Mouse (Mus musculus) midbrain, embryonic 16.5 days (tissue): ENCODE measurements around the gene Cuzd1. TPM values are rescaled to one million over a fixed set of nuclear protein-coding genes. Genes with fewer than 3 reads are reported as not detected.

ENCODE experiments used
- ATAC-seq: fragments of 200-750 bp; cut with Nextera tagmentation; 2 replicates; pipeline ENCODE4 v1.8.0; 2017; ENCODE audit warnings: moderate TSS enrichment
- H3K27ac ChIP-seq: fragments of 300-500 bp; sonication (generic); 2 replicates; pipeline ENCODE4 v1.5.1; 2014; ENCODE audit warnings: mild to moderate bottlenecking, low read length, mixed read lengths
- H3K27me3 ChIP-seq: fragments of 300-500 bp; sonication (generic); 2 replicates; pipeline ENCODE4 v1.6.1; 2014; ENCODE audit warnings: low read depth, low read length, mixed read lengths; ENCODE audit not compliant: control insufficient read depth, insufficient read depth
- H3K36me3 ChIP-seq: fragments of 300-500 bp; sonication (generic); 2 replicates; pipeline ENCODE4 v1.6.1; 2014; ENCODE audit warnings: mild to moderate bottlenecking, low read length, moderate library complexity, mixed read lengths; ENCODE audit not compliant: control insufficient read depth, insufficient read depth
- H3K4me1 ChIP-seq: fragments of 300-500 bp; sonication (generic); 2 replicates; pipeline ENCODE4 v1.6.1; 2014; ENCODE audit warnings: mild to moderate bottlenecking, low read length, mixed read lengths; ENCODE audit not compliant: control insufficient read depth, insufficient read depth
- H3K4me2 ChIP-seq: fragments of 300-500 bp; sonication (generic); 2 replicates; pipeline ENCODE4 v1.6.1; 2014; ENCODE audit warnings: mild to moderate bottlenecking, low read length, mixed read lengths
- H3K4me3 ChIP-seq: fragments of 300-500 bp; sonication (generic); 2 replicates; pipeline ENCODE4 v1.5.1; 2014; ENCODE audit warnings: low read depth, mild to moderate bottlenecking, low read length, moderate library complexity, mixed read lengths
- H3K9ac ChIP-seq: fragments of 300-500 bp; sonication (generic); 2 replicates; pipeline ENCODE4 v1.6.1; 2014; ENCODE audit warnings: low read depth, low read length, mixed read lengths
- H3K9me3 ChIP-seq: fragments of 300-500 bp; sonication (generic); replicated peaks from 2 replicates; pipeline ENCODE4 v1.6.1; 2014; ENCODE audit warnings: mild to moderate bottlenecking, low read length, mixed read lengths; ENCODE audit not compliant: control insufficient read depth, poor library complexity, severe bottlenecking
- WGBS: fragments of 180-500 bp; shearing (Covaris S2); extraction: QIAGEN DNeasy Blood & Tissue Kit; methylation state at CpG from one replicate; pipeline ENCODE4 v1.1.7; 2014; 5-methylcytosine and 5-hydroxymethylcytosine counted together
- polyA plus RNA-seq: library from polyadenylated mRNA; unstranded; fragments of >200 nt; fragmentation: Nextera tagmentation; extraction: Ambion mirVana; gene quantifications from 2 replicates; pipeline ENCODE4 v1.2.1, GENCODE M21; 2015

Gene Cuzd1
- polyA plus RNA-seq, 1 experiment from 2014 or later = not detected

DNA sequence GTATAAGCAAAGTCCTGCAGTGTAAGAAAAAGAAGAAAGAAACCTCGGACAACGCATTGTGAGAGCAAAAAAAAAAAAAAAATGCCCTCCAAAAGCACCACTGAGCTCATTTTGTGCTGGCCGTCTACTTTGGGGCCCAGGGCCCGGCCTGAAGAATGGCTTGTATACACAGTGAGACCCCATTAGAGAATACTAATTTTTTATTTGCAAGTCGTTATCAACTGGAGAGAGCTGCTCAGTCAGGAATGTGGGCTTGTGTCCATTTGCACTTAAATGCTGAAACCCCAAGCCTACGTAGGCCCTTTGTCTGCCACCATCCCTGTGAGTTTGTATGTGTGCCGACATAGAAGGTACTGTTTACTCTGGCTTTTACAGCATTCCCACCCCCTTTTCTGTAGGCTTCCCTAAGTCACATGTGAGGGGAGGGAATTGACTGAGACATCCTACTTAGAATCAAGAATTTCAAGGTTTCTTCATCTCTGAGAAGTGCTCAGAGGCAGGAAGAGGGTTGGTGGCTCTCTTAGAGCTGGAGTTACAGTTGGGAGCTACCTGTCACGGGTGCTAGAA, 15.5 kb upstream of the Cuzd1 start:
- Histone ChIP-seq H3K9ac (no peak overlapping the region), H3K4me2 (no peak overlapping the region), H3K4me1 (no peaks in the 10 kb centered on the region), H3K27ac (no peak overlapping the region), H3K9me3 (no peaks in the 10 kb centered on the region), H3K36me3 (peaks cover 5% of the 10 kb centered on the region), H3K27me3 (no peaks in the 10 kb centered on the region), H3K4me3 (no peak overlapping the region)
- no peak for ATAC-seq
- WGBS = 32% methylated on average over 8 of the region's 8 CpGs

DNA sequence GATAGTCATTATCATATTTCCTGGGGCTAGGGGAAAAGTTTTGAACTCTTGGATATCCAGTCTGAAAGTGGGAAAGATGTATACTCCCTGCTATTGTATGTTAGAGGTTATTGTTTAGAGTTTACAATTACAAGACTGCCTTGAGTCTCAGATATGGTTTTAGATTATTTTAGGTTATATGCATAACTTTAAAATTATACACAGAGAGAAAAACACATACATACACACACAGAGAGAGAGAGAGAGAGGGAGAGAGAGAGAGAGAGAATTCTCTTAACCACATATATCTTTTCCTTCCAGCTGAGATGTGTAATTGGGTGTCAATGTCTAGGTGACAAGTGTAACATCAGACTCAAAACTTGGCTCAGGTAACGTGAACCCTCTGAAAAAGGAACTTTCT, 11.5 kb upstream of the Cuzd1 start, which contains the start of gene Fam24a:
TSS of gene Fam24a (plus strand) at position 301 of the 400 bp plus-strand sequence.
- no peak within 1 kb of the TSS for H3K4me3 ChIP-seq
- WGBS = 44% methylated on average over 1 of the region's 1 CpGs
- H3K9me3 ChIP-seq = no peaks in the 10 kb centered on the region
- H3K4me2 ChIP-seq = no peak within 1 kb of the TSS
- no peaks in the 10 kb centered on the region for H3K4me1 ChIP-seq
- H3K36me3 ChIP-seq = no peaks in the 10 kb centered on the region
- no peak within 1 kb of the TSS for H3K9ac ChIP-seq
- H3K27ac ChIP-seq = no peak within 1 kb of the TSS
- no peaks in the 10 kb centered on the region for H3K27me3 ChIP-seq
- no peak for ATAC-seq

DNA sequence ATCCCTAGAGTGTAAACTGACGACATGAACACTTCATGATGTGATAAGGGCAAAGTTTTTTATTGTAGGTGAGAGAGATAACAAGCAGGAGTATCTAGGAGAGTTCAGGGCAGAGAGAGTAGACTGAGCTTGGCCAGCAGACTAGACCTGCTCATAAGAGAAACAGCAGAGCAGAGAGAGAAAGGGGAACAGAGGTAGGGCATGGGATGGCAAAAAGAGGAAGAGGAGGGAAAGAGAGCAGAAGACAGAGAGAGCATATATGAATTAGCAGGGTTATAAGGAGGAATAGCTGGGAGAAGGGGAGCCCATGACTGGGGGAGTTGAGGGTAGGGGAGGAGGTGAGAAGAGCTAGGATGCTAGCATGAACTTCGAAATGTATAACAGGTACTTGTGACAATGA, 9.6 kb upstream of the Cuzd1 start:
- H3K36me3 ChIP-seq = no peaks in the 10 kb centered on the region
- H3K4me2 ChIP-seq = no peak overlapping the region
- no peak overlapping the region for H3K9ac ChIP-seq
- H3K27ac ChIP-seq = no peak overlapping the region
- H3K4me3 ChIP-seq = no peak overlapping the region
- no peak for ATAC-seq
- no peaks in the 10 kb centered on the region for H3K27me3 ChIP-seq
- WGBS = 79% methylated on average over 2 of the region's 2 CpGs
- H3K9me3 ChIP-seq = no peaks in the 10 kb centered on the region
- no peaks in the 10 kb centered on the region for H3K4me1 ChIP-seq

DNA sequence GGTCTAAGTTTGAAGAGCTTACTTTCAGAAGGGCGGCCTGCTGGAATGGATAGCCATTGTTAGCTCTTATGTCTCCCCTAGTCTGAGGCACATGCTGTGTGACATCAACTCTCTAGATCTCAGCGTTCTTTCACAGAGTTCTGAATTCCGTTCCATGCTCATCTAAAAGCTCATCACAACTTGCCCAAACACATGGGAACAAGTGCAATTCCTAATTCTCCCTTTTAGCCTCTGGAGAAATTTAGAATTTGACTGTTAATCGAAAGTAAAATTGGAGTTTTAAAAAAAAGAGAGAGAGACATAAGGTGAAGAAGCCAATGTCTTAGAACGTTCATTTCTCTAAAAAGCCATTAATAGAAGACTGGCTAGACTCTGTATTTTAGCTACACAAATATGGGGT, 7.3 kb upstream of the Cuzd1 start, which contains the start of gene Fam24b:
TSS of gene Fam24b (minus strand) at position 101 of the 400 bp plus-strand sequence.
- H3K9me3 ChIP-seq = no peaks in the 10 kb centered on the region
- no peak within 1 kb of the TSS for H3K4me3 ChIP-seq
- 92% methylated on average over 5 of the region's 5 CpGs for WGBS
- H3K27ac ChIP-seq = no peak within 1 kb of the TSS
- H3K4me1 ChIP-seq = no peaks in the 10 kb centered on the region
- no peaks in the 10 kb centered on the region for H3K36me3 ChIP-seq
- H3K27me3 ChIP-seq = no peaks in the 10 kb centered on the region
- H3K4me2 ChIP-seq = no peak within 1 kb of the TSS
- no peak within 1 kb of the TSS for H3K9ac ChIP-seq
- no peak for ATAC-seq

DNA sequence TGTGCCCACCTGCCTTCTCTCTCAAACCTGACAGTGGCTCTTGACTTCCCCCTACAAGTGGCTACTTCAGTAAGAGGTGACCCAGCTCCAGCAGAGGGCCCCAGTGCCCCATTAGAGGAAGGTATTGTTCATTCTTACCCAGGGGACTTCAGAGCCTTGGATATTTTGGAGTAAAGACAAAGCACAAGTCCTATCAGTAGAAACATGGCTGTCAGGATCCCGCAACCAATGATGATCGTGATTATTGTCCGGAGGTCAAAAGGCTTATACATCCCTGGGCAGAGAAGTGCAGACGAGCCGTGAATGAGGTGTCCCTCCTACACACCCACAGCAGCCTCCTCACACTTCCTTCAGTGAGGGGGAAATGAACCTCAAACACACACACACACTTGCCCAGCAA, 5.0 kb upstream of the Cuzd1 start:
- WGBS = 89% methylated on average over 5 of the region's 5 CpGs
- Histone ChIP-seq H3K4me2 (no peak overlapping the region), H3K36me3 (no peaks in the 10 kb centered on the region), H3K9me3 (no peaks in the 10 kb centered on the region), H3K4me3 (no peak overlapping the region), H3K4me1 (no peaks in the 10 kb centered on the region), H3K27ac (no peak overlapping the region), H3K27me3 (no peaks in the 10 kb centered on the region), H3K9ac (no peak overlapping the region)
- no peak for ATAC-seq

DNA sequence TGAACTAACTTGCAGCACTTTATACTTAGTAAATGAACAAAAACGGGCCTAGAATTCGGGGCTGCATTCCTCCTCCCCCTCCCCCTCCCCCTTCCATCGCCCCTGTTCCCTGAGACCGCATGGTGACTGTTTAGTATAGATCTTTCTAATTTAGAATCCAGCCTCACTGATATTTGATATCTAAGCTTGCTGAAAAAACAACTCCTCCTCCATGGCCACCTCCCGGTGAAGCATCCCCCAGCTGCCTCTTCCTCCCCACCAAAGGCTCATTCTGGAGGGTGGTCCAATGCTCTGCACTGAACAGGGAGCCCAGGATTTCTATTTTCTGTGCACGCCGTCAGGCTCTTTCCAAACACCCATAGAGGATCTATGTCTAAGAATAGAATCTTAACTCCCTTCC, 3.8 kb downstream of the Cuzd1 start:
- Histone ChIP-seq H3K4me3 (no peak overlapping the region), H3K27ac (no peak overlapping the region), H3K36me3 (no peaks in the 10 kb centered on the region), H3K4me2 (no peak overlapping the region), H3K4me1 (no peaks in the 10 kb centered on the region), H3K9ac (no peak overlapping the region), H3K27me3 (no peaks in the 10 kb centered on the region), H3K9me3 (no peaks in the 10 kb centered on the region)
- ATAC-seq = no peak
- 84% methylated on average over 5 of the region's 7 CpGs for WGBS

DNA sequence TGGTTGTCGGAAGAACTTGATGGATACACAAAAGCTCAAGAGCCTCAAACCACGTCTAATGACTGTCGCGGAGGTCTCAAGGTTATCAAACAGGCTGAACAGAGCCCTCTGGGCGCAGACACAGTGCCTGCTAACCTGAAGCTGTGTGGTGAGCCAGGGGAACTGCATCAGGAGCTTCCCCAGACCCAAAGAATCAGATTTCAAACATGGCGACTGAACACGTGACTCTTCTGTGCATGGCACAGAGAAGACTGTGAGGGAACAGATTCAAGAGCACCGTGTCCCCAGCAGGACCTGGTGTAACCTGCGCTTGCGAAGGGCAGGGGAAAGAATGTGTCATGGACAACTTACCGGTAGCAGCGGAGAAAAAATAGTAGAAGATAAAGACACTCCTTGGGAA, 4.5 kb downstream of the Cuzd1 start:
- no peak overlapping the region for H3K4me2 ChIP-seq
- no peak overlapping the region for H3K9ac ChIP-seq
- 80% methylated on average over 12 of the region's 12 CpGs for WGBS
- no peaks in the 10 kb centered on the region for H3K36me3 ChIP-seq
- no peak overlapping the region for H3K27ac ChIP-seq
- no peaks in the 10 kb centered on the region for H3K9me3 ChIP-seq
- no peaks in the 10 kb centered on the region for H3K27me3 ChIP-seq
- no peak overlapping the region for H3K4me3 ChIP-seq
- no peaks in the 10 kb centered on the region for H3K4me1 ChIP-seq
- ATAC-seq = no peak

DNA sequence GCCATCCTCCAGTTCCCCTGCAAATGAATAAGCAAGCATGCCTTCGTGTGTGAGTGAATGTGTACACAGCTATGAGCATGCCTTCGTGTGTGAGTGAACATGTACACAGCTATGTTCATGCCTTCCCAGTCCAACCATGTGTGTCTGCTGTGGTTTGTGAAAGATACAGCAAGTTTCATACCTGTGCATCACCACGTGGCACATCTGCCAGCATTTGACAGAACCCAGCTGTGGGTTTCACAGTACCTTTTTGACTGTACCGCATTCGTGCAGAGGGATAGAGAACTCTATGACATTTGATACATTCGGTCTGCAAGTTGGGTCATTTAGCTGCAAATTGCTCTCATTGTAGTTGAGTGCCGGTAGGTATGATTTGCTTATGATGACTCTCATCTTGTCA, 7.6 kb downstream of the Cuzd1 start:
- Histone ChIP-seq H3K27me3 (no peaks in the 10 kb centered on the region), H3K4me3 (no peak overlapping the region), H3K36me3 (no peaks in the 10 kb centered on the region), H3K9me3 (no peaks in the 10 kb centered on the region), H3K27ac (no peak overlapping the region), H3K4me2 (no peak overlapping the region), H3K9ac (no peak overlapping the region), H3K4me1 (no peaks in the 10 kb centered on the region)
- no peak for ATAC-seq
- 88% methylated on average over 7 of the region's 7 CpGs for WGBS

DNA sequence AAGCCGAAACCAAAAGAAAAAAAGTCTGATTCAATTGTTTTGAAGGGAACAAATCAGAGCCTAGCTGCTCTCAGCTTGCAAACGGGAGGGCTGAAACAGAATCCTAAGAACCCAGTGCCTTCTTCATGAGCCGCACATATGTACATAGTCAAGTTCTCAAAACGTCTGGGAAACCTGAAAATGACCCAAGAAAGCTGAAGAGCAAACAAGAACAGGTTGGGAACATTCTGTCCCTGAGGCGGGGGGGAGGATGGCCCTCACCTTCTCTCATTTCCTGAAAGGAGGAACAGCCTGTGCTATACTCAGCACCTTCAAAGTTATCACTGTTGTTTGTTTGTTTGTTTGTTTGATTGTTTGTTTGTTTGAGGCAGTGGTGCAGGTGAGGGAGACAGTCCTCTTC, 15.4 kb downstream of the Cuzd1 start:
- ATAC-seq = no peak
- H3K4me2 ChIP-seq = no peak overlapping the region
- no peaks in the 10 kb centered on the region for H3K4me1 ChIP-seq
- H3K27me3 ChIP-seq = no peaks in the 10 kb centered on the region
- no peaks in the 10 kb centered on the region for H3K36me3 ChIP-seq
- H3K27ac ChIP-seq = no peak overlapping the region
- H3K9ac ChIP-seq = no peak overlapping the region
- no peaks in the 10 kb centered on the region for H3K9me3 ChIP-seq
- H3K4me3 ChIP-seq = no peak overlapping the region
- WGBS = 80% methylated on average over 5 of the region's 5 CpGs
